Mouse (Mus musculus) megakaryocyte, embryonic 14.5 days (primary cell): Measurements from ENCODE around the gene Pabpn1. TPM values are rescaled to one million over a fixed set of nuclear protein-coding genes. Genes with fewer than 3 reads are reported as not detected.
"Not testable (repeated sequence)": the region's sequence is repeated elsewhere in the genome, so short reads cannot be mapped to it uniquely, and the experiment has no call there.

Experiments used
- H3K27me3 ChIP-seq: replicated peaks from 2 replicates; pipeline ENCODE3; 2012; ENCODE audit warnings: inconsistent platforms
- H3K36me3 ChIP-seq: replicated peaks from 2 replicates; pipeline ENCODE3; 2012; ENCODE audit warnings: low read length, inconsistent platforms, mixed read lengths
- H3K4me1 ChIP-seq: 2 replicates; pipeline ENCODE4 v1.6.1; 2012; ENCODE audit warnings: inconsistent platforms
- H3K4me3 ChIP-seq: replicated peaks from 2 replicates; pipeline ENCODE3; 2012; ENCODE audit warnings: moderate library complexity, mild to moderate bottlenecking, inconsistent platforms
- H3K9me3 ChIP-seq: 2 replicates; pipeline ENCODE4 v1.6.1; 2012; ENCODE audit warnings: inconsistent platforms
- FLI1 ChIP-seq: IDR thresholded peaks from 2 replicates; pipeline ENCODE4 v1.6.1; 2012; ENCODE audit warnings: low read length, inconsistent platforms, mixed read lengths
- GATA1 ChIP-seq: IDR thresholded peaks from 3 replicates; pipeline ENCODE4 v1.6.1; 2012; ENCODE audit warnings: mixed read lengths, low read length, inconsistent platforms, borderline replicate concordance
- polyA plus RNA-seq: library from polyadenylated mRNA; stranded (reverse); fragments of >175 nt; gene quantifications from 2 replicates; pipeline ENCODE4 v1.2.3, GENCODE M21; 2012; ENCODE audit warnings: low replicate concordance; ENCODE audit not compliant: insufficient read depth

The Pabpn1 gene
- polyA plus RNA-seq, 1 experiment = 258 TPM

DNA sequence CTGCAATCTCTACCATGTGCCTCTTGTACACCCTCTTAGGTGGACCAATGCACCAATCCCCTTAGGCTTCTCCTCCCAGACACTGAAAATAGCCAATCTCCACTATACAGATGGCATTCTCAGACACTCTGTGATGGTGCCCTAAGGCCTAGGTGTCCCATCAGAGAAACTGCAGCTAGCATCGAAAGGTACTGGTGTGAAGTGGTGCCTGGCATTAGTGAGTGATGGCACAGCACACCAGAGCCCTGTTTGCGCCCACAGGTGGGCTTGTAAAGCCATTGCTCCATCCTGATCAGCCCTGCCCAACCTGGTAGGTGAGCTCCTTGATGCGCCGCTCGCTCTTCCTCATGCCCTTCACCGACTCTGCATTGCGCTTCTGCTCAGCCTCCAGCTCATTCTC is 51.7 kb downstream of the Pabpn1 start:
- Histone ChIP-seq H3K27me3 (peaks cover 75% of the 10 kb centered on the region), H3K9me3 (no peaks in the 10 kb centered on the region), H3K4me3 (no peak overlapping the region), H3K4me1 (peaks cover 11% of the 10 kb centered on the region), H3K36me3 (no peaks in the 10 kb centered on the region)
- TF ChIP-seq FLI1 (no peak), GATA1 (no peak)

DNA sequence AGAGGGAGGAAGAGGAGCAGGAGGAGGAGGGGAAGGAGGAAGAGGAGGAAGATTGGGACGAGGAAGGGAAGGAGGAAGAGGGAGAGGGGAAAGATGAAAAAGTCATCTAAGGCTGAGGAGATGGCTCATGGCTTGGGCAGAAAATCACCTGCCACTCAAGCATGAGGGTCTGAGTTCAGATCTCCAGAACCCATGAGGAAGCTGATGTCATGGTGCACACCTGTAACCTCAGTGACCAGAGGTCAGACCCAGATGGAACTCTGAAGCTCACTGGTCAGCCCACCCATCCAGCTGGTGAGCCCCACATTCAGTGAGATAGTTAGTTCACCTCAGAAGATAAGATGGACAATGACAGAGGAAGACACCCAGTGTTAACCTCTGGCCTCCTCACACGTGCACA is 52.6 kb downstream of the Pabpn1 start:
- Histone ChIP-seq H3K36me3 (no peaks in the 10 kb centered on the region), H3K4me3 (no peak overlapping the region), H3K27me3 (peaks cover 77% of the 10 kb centered on the region), H3K4me1 (peaks cover 8% of the 10 kb centered on the region), H3K9me3 (no peaks in the 10 kb centered on the region)
- TF ChIP-seq GATA1 (no peak), FLI1 (no peak)

GRCm38 (mm10) chr14:54945975-54946704 is 53.8 kb downstream of the Pabpn1 start:
- Histone ChIP-seq H3K4me3 (no peak overlapping the region), H3K27me3 (peaks cover 74% of the 10 kb centered on the region), H3K4me1 (peaks cover 5% of the 10 kb centered on the region), H3K36me3 (no peaks in the 10 kb centered on the region), H3K9me3 (no peaks in the 10 kb centered on the region)
- TF ChIP-seq GATA1 (no peak), FLI1 (no peak)

DNA sequence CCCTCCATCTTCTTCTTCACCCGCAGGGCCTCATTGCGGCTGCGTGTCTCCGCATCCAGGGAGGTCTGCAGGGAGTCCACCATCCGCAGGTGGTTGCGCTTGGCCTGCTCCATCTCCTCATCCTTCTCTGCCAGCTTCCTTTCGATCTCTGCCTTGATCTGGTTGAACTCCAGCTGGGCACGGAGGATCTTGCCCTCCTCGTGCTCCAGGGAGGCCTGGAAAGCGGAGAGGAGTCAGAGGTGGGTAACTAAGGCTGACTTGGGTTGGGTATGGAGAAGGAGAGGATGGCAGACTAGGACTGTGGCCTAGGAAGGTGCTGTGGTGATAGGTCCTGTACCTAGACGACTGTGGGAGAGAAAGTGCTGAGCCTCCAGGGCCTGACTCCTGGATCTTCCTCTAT is 54.7 kb downstream of the Pabpn1 start:
- H3K36me3 ChIP-seq, H3K4me1 ChIP-seq, H3K4me3 ChIP-seq, H3K9me3 ChIP-seq: not testable (repeated sequence)
- peaks cover 73% of the 10 kb centered on the region for H3K27me3 ChIP-seq

Other genes with a start within 250 kb of the Pabpn1 start
- gene 1700123O20Rik, start 206.3 kb upstream of the Pabpn1 start, polyA plus RNA-seq = 28.9 and 131 TPM in 2 replicates
- 85.2 and 218 TPM in 2 replicates for gene Acin1, start 205.6 kb upstream of the Pabpn1 start, polyA plus RNA-seq
- gene Gm29776, start 193.7 kb upstream of the Pabpn1 start, polyA plus RNA-seq = not detected in 2 replicates
- gene Cebpe, start 180.3 kb upstream of the Pabpn1 start, polyA plus RNA-seq = 17.3 TPM in 1 of 2 replicates, not detected in the other
- 4.4 and 13.9 TPM in 2 replicates for gene Slc7a8, start 110.6 kb upstream of the Pabpn1 start, polyA plus RNA-seq
- not detected in 2 replicates for gene Rnf212b, start 78.4 kb upstream of the Pabpn1 start, polyA plus RNA-seq
- gene Homez, start 21.5 kb upstream of the Pabpn1 start, polyA plus RNA-seq = 1.6 and 2.1 TPM in 2 replicates
- 1.7 and 2.8 TPM in 2 replicates for gene Ppp1r3e, start 14.9 kb upstream of the Pabpn1 start, polyA plus RNA-seq
- gene Bcl2l2, start 9.1 kb upstream of the Pabpn1 start, polyA plus RNA-seq = 15.0 and 39.5 TPM in 2 replicates
- gene Gm20521, start 9.1 kb upstream of the Pabpn1 start, polyA plus RNA-seq = 1.6 TPM in 1 of 2 replicates, not detected in the other
- gene Slc22a17, start 20.6 kb downstream of the Pabpn1 start, polyA plus RNA-seq = 0.93 and 1.1 TPM in 2 replicates
- gene Efs, start 33.6 kb downstream of the Pabpn1 start, polyA plus RNA-seq = not detected in 2 replicates
- gene Il25, start 40.2 kb downstream of the Pabpn1 start, polyA plus RNA-seq = not detected in 2 replicates
- not detected in 2 replicates for gene Cmtm5, start 43.8 kb downstream of the Pabpn1 start, polyA plus RNA-seq
- gene Myh6, start 74.4 kb downstream of the Pabpn1 start, polyA plus RNA-seq = not detected in 2 replicates
- not detected in 2 replicates for gene Gm17428, start 84.4 kb downstream of the Pabpn1 start, polyA plus RNA-seq
- not detected in 2 replicates for gene Myh7, start 102.1 kb downstream of the Pabpn1 start, polyA plus RNA-seq
- 6.0 and 37.4 TPM in 2 replicates for gene Ngdn, start 123.0 kb downstream of the Pabpn1 start, polyA plus RNA-seq
- gene Zfhx2, start 199.8 kb downstream of the Pabpn1 start, polyA plus RNA-seq = 10.0 and 16.4 TPM in 2 replicates
- gene Thtpa, start 202.3 kb downstream of the Pabpn1 start, polyA plus RNA-seq = 2.4 and 2.9 TPM in 2 replicates
- 8.5 and 13.4 TPM in 2 replicates for gene Ap1g2, start 214.1 kb downstream of the Pabpn1 start, polyA plus RNA-seq
- 0.21 and 1.4 TPM in 2 replicates for gene Jph4, start 224.4 kb downstream of the Pabpn1 start, polyA plus RNA-seq